Mouse (Mus musculus) neutrophil, adult 83 days (primary cell): Measurements from ENCODE around the gene Cage1. TPM values are rescaled to one million over a fixed set of nuclear protein-coding genes. Genes with fewer than 3 reads are reported as not detected.

Experiments
- total RNA-seq, 2 experiments: library from RNA; stranded (reverse); gene quantifications; one replicate each; pipeline ENCODE4 v1.2.4; 2023

Cage1 gene
- 1 to 10 TPM; 3.4 to 3.9 TPM for total RNA-seq

DNA sequence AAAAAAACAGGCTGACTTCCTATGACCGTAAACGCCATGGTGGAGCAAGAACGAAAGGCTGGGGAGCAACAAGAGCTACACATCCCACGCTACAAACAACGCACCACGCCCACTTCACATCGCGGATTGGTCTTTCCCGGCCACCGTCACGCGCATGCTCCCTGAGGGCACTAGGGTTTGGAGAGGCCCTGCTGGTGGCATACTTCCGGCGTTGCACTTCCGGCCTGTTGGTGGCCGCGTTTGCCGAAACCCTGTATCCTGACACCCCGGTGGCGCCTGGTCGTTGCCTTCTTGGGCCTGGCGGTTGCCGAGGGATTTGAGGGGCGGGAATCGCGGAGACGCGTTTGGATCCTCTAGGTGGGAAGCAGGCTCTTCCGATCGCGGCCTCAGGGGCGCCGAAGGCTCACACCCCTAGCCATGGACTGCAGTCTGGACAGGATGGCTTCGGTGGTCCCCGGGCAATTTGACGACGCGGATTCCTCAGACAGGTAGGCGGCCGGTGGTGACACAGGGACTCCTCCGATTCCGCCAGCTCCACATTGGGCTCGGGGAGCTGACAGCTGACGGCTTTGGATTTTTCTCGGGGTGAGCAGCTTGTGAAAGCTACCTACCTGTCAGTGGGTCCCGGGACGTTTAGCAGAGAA is at the start of gene Cage1:
Gene Cage1 (minus strand): TSS at position 26 of the 644 bp plus-strand sequence.

DNA sequence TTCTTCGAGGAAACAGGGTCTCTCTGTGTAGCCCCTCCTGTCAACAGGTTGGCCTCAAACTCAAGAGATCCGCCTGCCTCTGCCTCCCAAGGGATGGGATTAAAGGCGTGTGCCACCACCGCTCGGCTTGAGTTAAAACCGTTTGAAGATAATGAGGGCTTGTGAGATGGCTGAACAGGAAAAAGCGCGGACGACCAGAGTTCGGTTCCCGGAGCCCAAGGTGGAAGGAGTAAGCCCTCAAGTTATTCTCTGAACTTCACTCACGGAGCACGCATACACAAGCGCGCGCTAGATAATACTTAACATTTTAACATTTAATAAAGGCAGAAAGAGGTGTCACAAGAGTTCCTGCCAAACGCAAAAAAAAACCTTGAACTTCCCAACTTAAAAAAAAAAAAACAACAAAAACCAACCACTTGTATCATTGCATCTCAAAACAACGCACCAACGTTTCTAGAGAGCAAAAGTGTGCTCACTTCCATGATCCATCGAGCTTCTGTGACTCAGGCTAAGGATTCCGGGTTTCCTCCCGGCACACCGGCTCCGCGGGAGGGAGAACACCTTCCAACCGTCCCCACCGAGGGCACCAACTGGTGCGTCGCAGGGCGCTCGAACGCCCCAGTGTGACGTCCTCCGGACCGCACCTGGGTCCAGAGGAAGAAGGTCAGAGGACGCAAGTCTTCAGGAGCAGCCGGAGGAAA is 376 bp downstream of the Cage1 start, which contains the start of gene Riok1:
Gene Riok1 (plus strand): TSS at position 653 of the 701 bp plus-strand sequence.

DNA sequence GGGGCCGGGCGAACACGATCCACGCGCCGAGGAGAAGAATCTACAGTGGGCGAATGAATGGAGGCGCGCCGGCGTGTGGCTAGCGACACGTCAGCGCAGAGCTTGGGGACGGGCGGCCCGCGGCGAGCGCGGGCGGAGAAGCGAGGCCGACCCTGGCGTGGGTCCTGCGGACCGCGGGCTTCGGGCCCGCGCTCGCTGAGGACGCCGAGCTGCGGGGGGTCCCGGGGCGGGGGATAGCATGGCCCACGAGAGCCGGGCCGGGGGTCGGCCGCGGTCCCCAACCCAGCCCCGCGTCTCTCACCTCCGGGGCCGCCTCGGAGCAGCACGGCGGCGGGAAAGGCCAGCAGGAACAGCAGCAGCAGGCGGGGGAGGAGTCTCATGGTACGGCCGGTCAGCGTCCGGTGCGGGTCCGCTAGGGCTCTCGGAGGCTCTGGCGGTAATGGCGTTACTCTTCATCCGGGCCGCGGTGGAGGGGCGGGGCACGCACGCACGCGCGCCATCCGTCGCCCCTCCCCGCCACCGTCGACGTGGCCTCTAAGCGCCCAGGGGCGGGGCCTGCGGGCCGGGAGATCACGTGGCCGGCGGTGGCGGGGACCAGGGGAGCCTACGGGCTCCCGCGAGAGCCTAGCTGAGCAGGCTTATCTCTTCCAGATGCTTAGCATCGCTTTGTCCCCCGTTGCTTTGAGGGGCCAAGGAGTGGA is 43.0 kb downstream of the Cage1 start, which contains the start of gene Ssr1:
Gene Ssr1 (minus strand): TSS at position 514 of the 701 bp plus-strand sequence.

Other genes with a start within 250 kb of the Cage1 start
- gene Ssr1, start 42.9 kb downstream of the Cage1 start, total RNA-seq: 10 to 100 TPM; 85.0 to 87.5 TPM
- 10 to 100 TPM; 51.1 to 58.4 TPM for gene Riok1, start 74 bp downstream of the Cage1 start, total RNA-seq
- under 1 TPM; 0.51 to 0.96 TPM for gene Dsp, start 114.2 kb upstream of the Cage1 start, total RNA-seq
- gene Snrnp48, start 167.9 kb upstream of the Cage1 start, total RNA-seq: 10 to 100 TPM; 13.0 to 15.4 TPM